Mouse (Mus musculus): ENCODE measurements around the gene Cables2.

DNA sequence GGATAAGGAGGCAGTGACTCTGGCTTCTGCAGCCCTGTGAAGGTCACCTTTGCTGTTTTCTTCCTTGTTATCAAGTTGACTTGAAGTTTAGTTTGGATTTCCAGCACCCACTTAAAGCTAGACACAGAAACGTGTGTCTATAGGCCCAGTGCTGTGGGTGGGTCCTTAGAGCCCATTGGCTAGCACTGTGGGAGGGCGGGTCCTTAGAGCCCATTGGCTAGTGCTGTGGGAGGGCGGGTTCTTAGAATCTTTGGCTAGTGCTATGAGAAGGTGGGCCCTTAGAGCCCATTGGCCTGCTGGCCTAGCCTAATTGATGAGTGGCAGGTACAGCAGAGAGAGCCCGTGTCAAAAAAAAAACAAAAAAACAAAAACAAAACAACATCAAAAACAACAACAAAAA is 46.9 kb upstream of the Cables2 start:
- TF ChIP-seq CTCF (IDR thresholded peaks at IDR 0.05; ENCODE audit: low read depth, low read length), result no peak
- TF ChIP-seq POLR2A (IDR thresholded peaks at IDR 0.05; ENCODE audit: extremely low read depth, insufficient read depth, low read length), result no peak
